Mouse (Mus musculus) 3134 (cell line): ENCODE data around the gene Syt16.
A peak's percentile ranks its signal among the peaks of the same experiment; 100 is the strongest.

Experiments used
- DNase-seq: peaks from one replicate; pipeline ENCODE4 v3.0.0-alpha.2; 2011; ENCODE audit warnings: low spot score; ENCODE audit not compliant: insufficient read length; ENCODE audit errors: extremely low read depth

Syt16 gene

DNA sequence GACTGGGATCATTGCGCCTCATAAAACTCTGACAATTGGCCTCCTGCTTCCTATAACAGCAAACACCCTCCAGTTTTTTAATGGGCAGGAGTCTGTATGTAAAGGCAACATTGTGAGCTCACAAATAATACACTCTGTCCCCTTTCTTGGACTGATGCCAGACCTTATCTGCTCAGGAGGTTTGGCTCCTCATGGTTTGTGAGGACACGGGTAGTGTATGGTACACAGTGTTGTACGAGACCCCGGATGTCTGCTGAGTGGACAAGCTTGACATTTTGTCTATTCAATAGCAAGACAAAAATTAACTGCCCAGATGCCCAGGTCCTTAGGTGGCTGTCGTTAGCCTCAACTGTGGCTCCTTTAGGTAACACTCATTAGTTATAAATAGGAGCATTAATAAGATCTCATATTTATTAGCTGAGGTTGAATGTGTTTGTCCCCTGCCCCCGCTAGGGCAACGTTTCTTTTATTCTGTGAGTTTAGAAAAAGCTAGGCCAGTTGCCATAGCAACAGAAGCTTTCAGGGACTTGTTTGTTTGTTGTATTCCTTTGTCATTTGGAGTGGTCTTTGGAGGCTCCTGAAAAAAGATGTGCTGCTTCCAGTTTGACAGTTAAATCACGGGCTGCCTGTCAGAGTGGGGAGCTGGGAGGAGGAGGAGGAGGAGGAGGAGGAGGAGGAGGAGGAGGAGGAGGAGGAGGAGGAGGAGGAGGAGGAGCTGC is 101.3 kb downstream of the Syt16 start:
- DNase-seq: no peak

DNA sequence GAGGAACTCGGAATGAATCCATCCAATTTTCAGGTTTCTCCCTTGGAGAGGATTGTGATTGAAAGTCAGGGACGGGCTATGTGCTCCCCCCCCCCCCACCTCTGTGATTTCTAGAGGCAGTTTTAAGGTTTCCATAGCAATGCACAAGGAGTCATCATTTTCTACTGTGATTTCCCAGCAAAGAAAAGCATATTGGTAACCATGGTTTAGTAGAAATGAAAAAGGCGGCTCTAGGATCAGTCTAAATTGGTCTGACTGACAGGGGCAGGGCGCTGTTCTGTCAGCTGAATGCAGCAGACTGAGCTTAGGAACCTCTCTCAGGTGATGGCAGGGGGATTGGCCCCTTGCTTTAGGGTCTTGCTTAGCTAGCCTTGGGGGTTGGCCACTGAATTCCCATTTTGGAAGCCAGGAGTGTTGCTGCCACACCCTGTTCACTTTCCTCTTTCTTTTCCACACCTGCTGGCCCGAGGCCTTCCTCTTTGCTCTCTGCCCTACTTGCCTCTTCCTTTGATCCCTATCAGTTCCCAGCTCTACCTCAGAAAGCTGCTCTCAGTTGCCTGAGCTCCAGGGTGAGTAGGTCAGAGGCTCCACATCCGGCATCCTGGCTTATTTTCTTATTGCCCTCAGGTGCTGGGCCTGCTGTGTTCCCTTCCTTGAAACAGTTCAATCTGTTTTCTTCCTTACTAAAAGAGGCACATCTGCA is 108.5 kb downstream of the Syt16 start:
- no peak for DNase-seq

DNA sequence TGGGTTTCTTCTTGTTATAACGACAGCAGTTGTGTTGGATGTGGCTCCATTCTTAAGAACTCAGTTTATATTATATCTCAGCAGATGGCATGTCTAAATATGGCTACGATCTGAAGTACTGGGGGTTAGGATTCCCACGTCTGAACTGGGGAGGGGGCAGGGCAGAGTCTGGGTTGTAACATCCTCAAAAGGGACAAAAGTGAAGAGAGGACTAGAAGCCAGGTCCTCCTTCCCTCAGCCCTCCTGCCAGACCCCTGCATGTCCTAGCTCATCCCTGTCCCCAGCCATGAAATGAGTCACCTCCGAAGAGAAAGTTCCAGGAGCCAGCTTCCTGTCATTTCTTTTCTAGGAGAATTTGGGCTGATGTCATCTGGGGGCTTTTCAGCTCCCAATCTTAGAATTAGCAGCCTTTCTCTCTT is 111.2 kb downstream of the Syt16 start:
- DNase-seq: no peak

- no peak for DNase-seq
These were observed 112.1 kb downstream of the Syt16 start for GRCm38 (mm10) chr12:74109462-74110068.

DNA sequence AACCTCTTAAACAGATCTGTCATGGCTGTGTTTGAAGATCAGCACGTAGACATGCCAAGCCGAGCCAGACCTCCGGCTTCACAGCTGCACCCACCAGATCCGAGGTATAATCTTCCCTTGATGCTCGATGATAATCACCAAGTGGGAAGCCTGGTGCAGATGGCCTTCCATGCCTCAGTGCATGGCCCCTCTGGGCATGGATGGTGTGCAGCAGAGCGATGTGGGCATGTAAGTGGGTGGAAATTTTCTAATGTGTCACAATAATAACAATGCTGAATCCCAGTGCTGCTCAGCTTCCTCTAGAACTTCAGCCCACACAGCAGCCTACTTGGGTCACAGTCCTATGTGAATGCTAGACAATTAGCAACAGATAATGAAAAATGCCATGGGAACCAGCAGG is 119.4 kb downstream of the Syt16 start:
- no peak for DNase-seq

DNA sequence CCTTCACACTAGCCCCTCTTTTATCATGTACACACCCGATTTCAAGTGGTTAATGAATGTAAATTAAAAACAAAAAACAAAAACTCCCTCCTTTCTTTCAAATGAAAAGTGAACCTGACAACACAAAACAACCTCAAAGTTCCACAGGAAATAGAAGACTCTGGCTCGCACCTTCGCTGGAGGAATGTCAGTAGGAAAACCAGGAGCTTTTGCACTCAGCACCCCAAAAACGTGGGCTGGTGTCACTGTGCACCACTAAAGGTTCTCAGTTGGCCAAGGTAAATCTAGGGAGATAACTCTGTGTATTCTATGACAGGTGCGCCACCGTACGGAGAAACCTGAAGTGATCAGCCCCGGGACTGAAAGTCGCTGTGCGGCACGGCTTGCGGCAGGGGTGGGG is 128.3 kb downstream of the Syt16 start:
- no peak for DNase-seq

DNA sequence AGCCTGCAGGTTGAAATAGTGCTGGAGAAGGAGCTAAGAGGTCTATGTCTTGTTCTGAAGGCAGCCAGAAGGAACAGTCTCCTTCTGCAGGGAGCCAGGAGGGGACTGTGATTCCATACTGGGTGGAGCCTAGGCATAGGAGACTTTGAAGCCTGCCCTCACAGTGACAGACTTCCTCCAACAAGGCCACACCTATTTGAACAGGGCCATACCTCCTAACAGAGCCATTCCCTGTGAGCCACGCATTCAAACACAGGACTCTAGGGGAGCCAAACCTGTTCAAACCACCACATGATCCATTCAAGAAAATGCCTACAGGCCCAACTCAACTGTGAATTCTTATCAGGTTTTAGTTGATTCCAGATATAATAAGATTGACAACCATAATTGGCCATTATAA is 130.8 kb downstream of the Syt16 start:
- DNase-seq: no peak

DNA sequence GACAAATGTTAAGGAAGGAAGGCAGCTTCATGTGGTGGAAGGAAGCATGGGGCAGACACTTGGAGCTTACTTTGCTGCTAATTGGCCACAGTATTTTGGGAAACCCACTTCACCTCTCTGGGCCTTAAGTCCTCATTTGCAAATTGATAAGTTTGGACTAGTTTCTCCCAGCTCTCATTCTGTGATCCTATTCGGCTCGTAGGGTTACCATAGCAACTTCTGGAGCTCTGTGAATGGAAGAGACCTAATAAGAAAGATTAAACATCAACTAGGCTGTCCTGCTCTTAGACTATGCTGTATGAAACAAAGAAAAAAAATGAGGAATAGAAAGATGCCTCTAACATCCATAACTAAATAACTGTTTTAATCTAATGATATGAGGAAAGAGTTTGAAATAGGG is 134.3 kb downstream of the Syt16 start:
- no peak for DNase-seq

DNA sequence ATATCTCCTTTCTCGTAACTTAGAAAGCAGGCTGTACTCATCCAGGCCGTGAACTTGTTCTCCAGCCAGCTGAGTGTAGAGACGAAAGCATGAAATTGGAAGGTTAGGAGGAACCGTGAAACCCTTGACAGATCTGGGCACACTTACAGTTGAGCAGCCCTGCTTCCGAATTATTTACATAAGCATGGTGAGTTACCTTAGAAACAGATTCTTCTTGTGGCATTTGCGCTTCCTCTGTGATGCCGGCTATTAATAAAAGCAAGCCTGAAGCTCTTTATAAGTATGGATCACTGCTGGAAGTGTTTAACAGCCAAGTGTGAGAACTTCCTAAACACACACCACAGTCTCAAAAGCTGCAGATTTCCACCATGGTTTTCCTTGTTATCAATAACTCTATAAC is 144.7 kb downstream of the Syt16 start:
- DNase-seq: no peak

- DNase-seq: no peak
These were observed 146.9 kb downstream of the Syt16 start for GRCm38 (mm10) chr12:74144385-74144784.

DNA sequence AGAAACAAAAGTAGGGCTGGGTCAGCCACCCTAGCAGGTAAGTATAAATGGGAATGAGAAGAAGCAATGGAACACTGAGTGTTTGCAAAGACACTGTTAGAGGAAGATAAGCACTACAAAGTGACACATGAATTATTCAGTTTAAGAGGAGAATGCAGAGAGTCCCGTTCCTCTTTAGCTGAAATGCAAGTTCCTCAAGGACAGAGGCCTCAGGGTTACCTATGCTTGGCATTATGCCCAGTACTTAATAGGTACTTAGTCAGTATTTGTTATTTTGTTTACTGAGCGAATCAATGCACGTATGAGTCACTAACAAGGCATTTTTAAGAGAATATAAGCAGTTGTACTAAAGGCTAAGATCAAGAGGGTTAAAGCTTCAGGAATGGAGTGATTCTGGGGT is 163.3 kb downstream of the Syt16 start:
- DNase-seq: no peak

DNA sequence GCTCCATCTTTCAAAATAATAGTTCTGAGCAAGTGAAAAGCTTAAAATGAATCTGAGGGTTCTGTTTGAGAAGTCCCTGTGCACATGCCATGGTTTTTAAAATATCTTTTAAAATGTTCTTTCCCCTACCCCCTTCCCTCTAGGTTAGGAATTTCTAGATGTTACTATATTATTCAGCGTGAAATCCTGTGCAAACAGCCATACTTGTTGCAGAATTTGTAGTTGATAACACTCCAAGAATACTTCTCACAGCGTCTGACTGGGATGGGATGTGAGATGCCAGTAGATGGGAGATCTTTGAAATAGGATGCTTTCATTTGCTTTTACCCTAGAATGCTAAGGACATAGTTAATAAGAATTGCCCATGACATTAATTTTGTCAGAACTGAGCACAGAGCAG is 165.6 kb downstream of the Syt16 start:
- DNase-seq: no peak

DNA sequence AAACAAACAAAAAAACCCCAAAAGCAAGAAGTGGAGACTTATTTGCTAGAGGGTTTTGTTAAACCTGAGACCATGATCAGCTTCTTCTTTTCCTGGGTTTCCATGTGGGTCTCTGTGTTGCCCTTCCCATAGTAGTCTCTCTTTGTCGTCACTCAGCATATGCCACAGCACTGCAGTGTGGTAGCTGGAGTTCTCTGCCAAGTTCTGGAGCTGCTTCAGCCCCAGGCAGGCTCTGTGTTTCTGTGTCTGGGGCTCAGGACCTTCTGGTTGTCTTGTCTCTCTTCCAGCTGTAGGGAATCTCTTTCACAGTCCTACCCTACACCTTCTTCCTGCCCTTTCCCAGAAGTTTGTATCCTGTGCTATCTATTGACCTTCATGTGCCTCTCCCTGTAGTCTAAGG is 173.8 kb downstream of the Syt16 start:
- no peak for DNase-seq

- no peak for DNase-seq
These were observed 176.4 kb downstream of the Syt16 start for GRCm38 (mm10) chr12:74173902-74174301.

GRCm38 (mm10) chr12:74184596-74184995 is 187.1 kb downstream of the Syt16 start:
- DNase-seq: no peak

DNA sequence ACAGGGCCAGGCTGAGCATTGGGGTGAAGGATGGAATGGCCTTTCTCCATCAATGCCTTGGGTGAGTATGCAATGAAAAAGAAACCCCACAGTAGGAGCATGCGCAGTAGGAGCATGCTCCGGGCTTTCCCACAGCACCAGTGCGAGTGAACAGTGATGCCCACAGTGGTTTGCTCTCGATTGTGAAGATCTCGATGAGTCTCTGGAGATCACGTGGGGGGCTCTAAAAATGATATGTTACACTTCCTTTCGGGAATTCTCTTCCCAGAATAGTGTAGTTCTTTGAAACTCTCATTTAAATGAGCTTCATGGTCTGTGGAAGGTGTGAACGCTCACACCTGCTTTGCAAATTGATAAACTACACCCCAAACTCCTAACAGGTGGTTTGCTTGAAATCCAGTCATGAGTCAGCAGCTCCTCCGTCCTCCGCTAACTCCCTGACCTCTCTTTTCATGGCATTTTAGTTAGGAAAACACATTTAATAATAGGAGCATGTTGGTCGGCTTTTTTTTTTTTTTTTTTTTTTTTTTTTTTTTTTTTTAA is 190.9 kb downstream of the Syt16 start:
- no peak for DNase-seq

DNA sequence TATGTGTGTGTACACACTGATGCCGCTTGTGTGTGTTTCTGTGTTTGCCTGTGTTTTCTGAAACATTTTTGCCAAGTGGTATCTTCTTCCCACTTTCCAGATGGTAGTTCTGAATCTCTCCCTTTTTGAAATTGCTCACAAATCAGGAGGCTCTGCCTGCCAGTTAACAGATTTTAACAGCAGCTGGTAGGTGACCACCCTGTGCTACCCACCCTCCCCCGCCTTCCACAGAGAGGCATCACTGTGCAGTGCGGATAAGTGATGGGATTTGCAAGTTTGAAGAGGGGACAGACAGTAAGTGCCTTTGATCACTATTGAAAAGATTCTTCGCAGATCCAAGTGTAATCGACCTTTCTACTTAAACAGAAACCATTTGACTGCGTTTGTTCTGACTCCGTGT is 191.4 kb downstream of the Syt16 start:
- no peak for DNase-seq

GRCm38 (mm10) chr12:74189840-74190239 is 192.4 kb downstream of the Syt16 start:
- DNase-seq: no peak

GRCm38 (mm10) chr12:74190297-74190696 is 192.8 kb downstream of the Syt16 start:
- no peak for DNase-seq

GRCm38 (mm10) chr12:74192552-74192951 is 195.1 kb downstream of the Syt16 start:
- DNase-seq: peak; percentile 68

DNA sequence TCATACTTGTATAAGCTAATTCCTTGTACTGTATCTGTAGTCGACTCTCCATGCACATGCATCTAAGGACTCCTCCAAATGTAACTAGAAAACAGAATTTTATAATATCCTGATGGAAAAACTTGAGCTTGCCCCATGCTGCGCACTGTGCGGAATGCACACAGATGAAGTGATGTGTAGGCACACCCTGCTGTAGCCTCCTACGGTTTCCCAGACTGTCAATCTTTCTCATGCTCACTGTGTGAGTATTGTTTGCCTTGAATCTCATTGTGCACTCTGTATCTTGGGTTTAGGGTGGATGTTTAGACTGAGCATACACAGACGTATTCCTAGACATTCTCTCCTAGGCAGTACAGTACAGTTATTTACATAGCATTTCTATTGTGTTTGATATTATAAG is 203.9 kb downstream of the Syt16 start:
- no peak for DNase-seq
